Mouse (Mus musculus) embryonic facial prominence, embryonic 15.5 days (tissue): ENCODE results near the gene Hist1h2ap. TPM values are rescaled to one million over a fixed set of nuclear protein-coding genes. Genes with fewer than 3 reads are reported as not detected.
"Not testable (repeated sequence)": the region's sequence is repeated elsewhere in the genome, so short reads cannot be mapped to it uniquely, and the experiment has no call there.

Experiments
- ATAC-seq: fragments of 200-750 bp; cut with Nextera tagmentation; 2 replicates; pipeline ENCODE4 v1.8.0; 2017; ENCODE audit warnings: low read depth, moderate TSS enrichment; ENCODE audit not compliant: insufficient number of reproducible peaks, low FRiP score, low TSS enrichment
- H3K27ac ChIP-seq: fragments of 300-500 bp; sonication (generic); replicated peaks from 2 replicates; pipeline ENCODE4 v1.5.1; 2015; ENCODE audit warnings: mild to moderate bottlenecking, inconsistent platforms
- H3K27me3 ChIP-seq: fragments of 300-500 bp; sonication (generic); 2 replicates; pipeline ENCODE4 v1.6.1; 2015; ENCODE audit warnings: inconsistent platforms
- H3K36me3 ChIP-seq: fragments of 300-500 bp; sonication (generic); 2 replicates; pipeline ENCODE4 v1.6.1; 2015; ENCODE audit warnings: mild to moderate bottlenecking, inconsistent platforms
- H3K4me1 ChIP-seq: fragments of 300-500 bp; sonication (generic); 2 replicates; pipeline ENCODE4 v1.6.1; 2015; ENCODE audit warnings: inconsistent platforms
- H3K4me2 ChIP-seq: fragments of 300-500 bp; sonication (generic); replicated peaks from 2 replicates; pipeline ENCODE4 v1.6.1; 2015; ENCODE audit warnings: mild to moderate bottlenecking, inconsistent platforms
- H3K4me3 ChIP-seq: fragments of 300-500 bp; sonication (generic); replicated peaks from 2 replicates; pipeline ENCODE4 v1.5.1; 2015; ENCODE audit warnings: mild to moderate bottlenecking, inconsistent platforms
- H3K9ac ChIP-seq: fragments of 300-500 bp; sonication (generic); 2 replicates; pipeline ENCODE4 v1.6.1; 2015; ENCODE audit warnings: inconsistent platforms
- H3K9me3 ChIP-seq: fragments of 300-500 bp; sonication (generic); replicated peaks from 2 replicates; pipeline ENCODE4 v1.6.1; 2016; ENCODE audit warnings: inconsistent platforms
- WGBS: fragments of 180-500 bp; shearing (Covaris S2); methylation state at CpG from one replicate; pipeline ENCODE4 v1.1.7; 2015; 5-methylcytosine and 5-hydroxymethylcytosine counted together
- polyA plus RNA-seq: library from polyadenylated mRNA; unstranded; fragments of >200 nt; fragmentation: Nextera tagmentation; extraction: Ambion mirVana; gene quantifications from 2 replicates; pipeline ENCODE4 v1.2.1, GENCODE M21; 2015

Gene Hist1h2ap
- polyA plus RNA-seq, 1 experiment from 2014 or later: 2,761 TPM

DNA sequence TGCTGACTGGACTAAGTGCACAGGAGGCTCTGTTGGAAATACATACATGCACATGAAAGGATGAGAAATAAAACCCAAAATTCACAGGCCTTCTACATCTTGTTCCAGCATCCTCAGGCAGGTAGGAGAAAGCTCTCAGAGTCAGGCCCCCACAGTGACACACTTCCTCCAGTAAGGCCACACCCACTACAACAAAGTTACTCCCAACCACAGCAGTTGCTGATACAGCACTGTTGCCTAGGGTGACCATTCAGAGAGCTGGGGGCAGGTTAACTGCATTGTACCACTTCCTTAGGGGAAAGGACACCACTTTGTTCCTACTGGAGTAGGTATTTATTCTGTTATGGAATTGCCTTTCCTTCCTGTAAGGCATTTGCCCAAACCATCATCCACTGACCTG lies 36.1 kb downstream of the Hist1h2ap start:
- not testable (repeated sequence) for H3K4me3 ChIP-seq, H3K27ac ChIP-seq, H3K9ac ChIP-seq, ATAC-seq, H3K9me3 ChIP-seq, H3K4me2 ChIP-seq, H3K4me1 ChIP-seq, H3K27me3 ChIP-seq, H3K36me3 ChIP-seq

DNA sequence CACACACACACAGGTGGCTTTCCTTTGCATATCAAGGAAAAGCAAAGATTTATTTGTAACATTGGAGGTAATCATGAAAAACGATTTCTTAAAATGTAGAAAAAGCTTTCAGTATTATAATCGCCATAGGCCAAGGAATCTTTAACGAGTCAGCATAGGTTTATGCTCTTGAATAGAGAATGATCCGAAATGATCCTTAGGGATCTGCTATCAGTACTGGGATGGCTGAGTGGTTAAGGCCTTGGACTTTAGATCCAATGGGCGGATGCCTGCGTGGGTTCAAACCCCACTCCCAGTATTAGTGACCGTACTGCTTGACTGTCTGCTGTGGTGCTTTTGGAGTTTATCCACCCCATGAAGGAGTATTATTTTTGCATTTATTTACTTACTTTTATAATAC lies 37.7 kb downstream of the Hist1h2ap start:
- Histone ChIP-seq H3K4me2 (no peak overlapping the region), H3K9me3 (no peaks in the 10 kb centered on the region), H3K27ac (no peak overlapping the region), H3K4me1 (peaks cover 5% of the 10 kb centered on the region; the same call in 1 of the 2 replicates), H3K36me3 (no peaks in the 10 kb centered on the region), H3K27me3 (no peaks in the 10 kb centered on the region), H3K4me3 (no peak overlapping the region), H3K9ac (no peak overlapping the region)
- no peak for ATAC-seq
- 87% methylated on average over 7 of the region's 7 CpGs for WGBS

DNA sequence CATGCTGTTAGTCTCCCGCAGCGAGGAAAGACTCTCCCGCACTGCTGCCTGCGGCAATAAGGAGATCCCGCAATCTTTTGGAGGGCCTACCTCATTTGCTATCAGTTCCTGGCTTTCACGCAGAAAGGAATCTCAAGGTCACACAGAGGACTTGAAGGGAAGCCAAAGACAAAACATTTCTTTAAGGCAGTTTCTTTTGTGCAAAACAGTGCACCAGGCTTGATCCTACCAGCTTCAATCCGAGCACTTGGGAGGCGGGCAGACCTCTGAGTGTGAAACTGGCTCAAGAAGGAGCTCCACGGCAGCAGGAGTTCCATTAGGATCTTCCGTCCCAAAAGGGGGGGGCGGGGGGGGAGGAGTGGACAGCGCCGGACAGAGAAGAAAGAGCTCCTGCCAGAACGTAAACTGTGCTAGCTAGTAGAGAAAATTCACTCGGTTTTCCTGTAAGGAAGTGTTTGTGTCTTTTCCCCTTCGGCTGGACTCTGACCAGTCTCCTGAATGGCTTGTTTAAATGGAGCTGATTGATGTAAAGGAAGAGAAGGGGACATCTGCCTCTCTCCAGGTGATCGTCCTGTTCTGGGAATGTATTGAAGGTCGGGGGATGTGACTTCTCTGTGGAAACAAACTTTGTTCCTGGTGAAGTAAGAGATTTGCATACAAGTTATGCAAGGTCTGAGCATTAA lies 42.6 kb downstream of the Hist1h2ap start:
- Histone ChIP-seq H3K4me3 (peak overlapping the region; percentile 13; the same call in 1 of the 2 replicates), H3K4me1 (peaks cover 19% of the 10 kb centered on the region), H3K27me3 (no peaks in the 10 kb centered on the region), H3K9me3 (no peaks in the 10 kb centered on the region), H3K9ac (no peak overlapping the region), H3K4me2 (peak overlapping the region; percentile 41), H3K36me3 (no peaks in the 10 kb centered on the region), H3K27ac (no peak overlapping the region)
- 17% methylated on average over 18 of the region's 18 CpGs for WGBS
- ATAC-seq: no peak

DNA sequence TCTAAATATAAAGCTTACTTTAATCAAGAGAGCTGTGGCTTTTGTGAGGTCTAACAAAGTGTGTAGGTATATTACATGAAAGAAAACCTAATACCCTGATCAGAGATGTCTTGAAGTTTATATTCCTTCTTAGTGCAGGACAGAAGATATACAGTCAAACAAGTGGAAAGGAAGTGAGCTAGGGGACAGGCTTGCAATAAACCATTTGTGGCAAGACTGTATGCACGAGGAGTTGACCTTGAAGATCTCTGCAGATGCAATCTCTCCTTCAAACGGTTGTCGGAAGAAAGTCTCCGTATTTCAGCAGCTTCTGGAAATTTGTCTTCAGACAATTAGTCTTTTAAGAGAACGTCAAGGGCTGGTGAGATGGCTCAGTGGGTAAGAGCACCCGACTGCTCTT lies 43.4 kb downstream of the Hist1h2ap start:
- H3K27ac ChIP-seq: no peak overlapping the region
- no peaks in the 10 kb centered on the region for H3K9me3 ChIP-seq
- no peak overlapping the region for H3K4me3 ChIP-seq
- no peak overlapping the region for H3K9ac ChIP-seq
- no peak overlapping the region for H3K4me2 ChIP-seq
- no peaks in the 10 kb centered on the region for H3K36me3 ChIP-seq
- no peak for ATAC-seq
- peaks cover 20% of the 10 kb centered on the region for H3K4me1 ChIP-seq
- no peaks in the 10 kb centered on the region for H3K27me3 ChIP-seq
- WGBS: 59% methylated on average over 6 of the region's 6 CpGs

DNA sequence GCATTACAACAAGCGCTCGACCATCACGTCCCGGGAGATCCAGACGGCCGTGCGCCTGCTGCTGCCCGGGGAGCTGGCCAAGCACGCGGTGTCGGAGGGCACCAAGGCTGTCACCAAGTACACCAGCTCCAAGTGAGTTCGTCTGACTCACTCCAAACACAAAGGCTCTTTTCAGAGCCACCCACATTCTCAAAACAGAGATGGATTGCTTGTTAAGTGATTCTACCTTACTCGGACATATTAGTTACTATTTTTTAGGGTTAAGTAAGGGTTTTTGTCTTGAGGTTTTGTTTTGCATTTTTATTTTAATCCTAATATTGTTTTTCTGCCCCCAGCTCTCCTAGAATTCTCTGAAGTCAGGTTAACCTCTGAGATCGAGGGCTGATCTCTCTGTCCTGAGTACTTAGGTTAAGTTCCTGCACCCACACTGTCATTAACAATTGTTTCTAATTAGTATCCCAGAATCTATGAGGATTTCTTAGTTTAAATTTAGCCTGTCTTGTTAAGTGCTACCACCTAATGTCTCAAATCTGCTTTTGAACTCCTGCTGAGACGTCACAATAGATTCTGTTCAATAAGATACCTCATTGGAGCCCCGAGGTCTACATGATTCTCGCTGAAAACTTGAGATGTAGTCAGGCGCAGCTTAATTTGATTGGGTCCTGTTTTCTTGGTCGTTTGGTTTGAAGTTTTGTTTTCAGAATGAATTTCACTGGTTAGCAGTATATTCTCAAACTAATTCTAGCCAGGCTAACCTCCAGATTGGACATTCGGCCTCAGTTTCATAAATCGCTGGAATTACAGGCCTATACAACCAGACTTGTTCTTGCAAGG lies 45.3 kb downstream of the Hist1h2ap start:
- peak; percentile 2; the same call in 1 of the 2 replicates for ATAC-seq
- H3K36me3 ChIP-seq: no peaks in the 10 kb centered on the region
- H3K9me3 ChIP-seq: no peaks in the 10 kb centered on the region
- H3K27ac ChIP-seq: peak overlapping the region; percentile 74
- peak overlapping the region; percentile 53 for H3K4me2 ChIP-seq
- no peak overlapping the region for H3K9ac ChIP-seq
- H3K4me1 ChIP-seq: peaks cover 30% of the 10 kb centered on the region
- 13% methylated on average over 16 of the region's 21 CpGs for WGBS
- peak overlapping the region; percentile 42; the same call in 1 of the 2 replicates for H3K4me3 ChIP-seq
- no peaks in the 10 kb centered on the region for H3K27me3 ChIP-seq

DNA sequence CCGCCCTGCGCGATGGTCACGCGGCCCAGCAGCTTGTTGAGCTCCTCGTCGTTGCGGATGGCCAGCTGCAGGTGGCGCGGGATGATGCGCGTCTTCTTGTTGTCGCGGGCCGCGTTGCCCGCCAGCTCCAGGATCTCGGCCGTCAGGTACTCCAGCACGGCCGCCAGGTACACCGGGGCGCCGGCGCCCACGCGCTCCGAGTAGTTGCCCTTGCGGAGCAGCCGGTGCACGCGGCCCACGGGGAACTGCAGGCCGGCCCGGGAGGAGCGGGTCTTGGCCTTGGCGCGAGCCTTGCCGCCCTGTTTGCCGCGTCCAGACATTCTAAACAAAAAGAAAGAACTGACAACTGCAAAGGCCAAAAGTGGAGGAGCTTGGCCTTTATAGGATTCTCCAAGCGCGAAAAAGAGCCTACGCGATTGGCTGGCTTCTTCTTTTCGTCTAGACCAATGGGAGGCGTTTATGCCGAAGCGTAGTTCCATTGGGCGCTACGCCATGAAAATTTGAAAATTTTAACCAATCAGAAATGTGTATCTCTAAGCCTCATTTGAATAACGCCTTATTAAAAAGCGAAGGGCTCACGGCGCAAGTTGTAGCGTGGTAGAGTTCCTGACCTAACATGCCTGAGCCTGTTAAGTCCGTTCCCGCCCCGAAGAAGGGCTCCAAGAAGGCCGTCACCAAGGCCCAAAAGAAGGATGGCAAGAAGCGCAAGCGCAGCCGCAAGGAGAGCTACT lies 46.2 kb downstream of the Hist1h2ap start, which contains the start of the genes Hist1h2an and Hist1h2bp:
Hist1h2an (minus strand) TSS at position 320 of the 731 bp plus-strand sequence.
Hist1h2bp (plus strand) TSS at position 563 of the 731 bp plus-strand sequence.
- H3K27me3 ChIP-seq, H3K9me3 ChIP-seq, H3K36me3 ChIP-seq: not testable (repeated sequence)
- peak within 1 kb of the TSS; percentile 53 for H3K4me2 ChIP-seq
- H3K27ac ChIP-seq: peak within 1 kb of the TSS; percentile 82
- peak within 1 kb of the TSS; percentile 42 for H3K4me3 ChIP-seq
- ATAC-seq: peak; percentile 94
- WGBS: under 1% methylated on average over 39 of the region's 63 CpGs
- H3K9ac ChIP-seq: peak within 1 kb of the TSS; percentile 31; the same call in 1 of the 2 replicates
- peaks cover 37% of the 10 kb centered on the region for H3K4me1 ChIP-seq

DNA sequence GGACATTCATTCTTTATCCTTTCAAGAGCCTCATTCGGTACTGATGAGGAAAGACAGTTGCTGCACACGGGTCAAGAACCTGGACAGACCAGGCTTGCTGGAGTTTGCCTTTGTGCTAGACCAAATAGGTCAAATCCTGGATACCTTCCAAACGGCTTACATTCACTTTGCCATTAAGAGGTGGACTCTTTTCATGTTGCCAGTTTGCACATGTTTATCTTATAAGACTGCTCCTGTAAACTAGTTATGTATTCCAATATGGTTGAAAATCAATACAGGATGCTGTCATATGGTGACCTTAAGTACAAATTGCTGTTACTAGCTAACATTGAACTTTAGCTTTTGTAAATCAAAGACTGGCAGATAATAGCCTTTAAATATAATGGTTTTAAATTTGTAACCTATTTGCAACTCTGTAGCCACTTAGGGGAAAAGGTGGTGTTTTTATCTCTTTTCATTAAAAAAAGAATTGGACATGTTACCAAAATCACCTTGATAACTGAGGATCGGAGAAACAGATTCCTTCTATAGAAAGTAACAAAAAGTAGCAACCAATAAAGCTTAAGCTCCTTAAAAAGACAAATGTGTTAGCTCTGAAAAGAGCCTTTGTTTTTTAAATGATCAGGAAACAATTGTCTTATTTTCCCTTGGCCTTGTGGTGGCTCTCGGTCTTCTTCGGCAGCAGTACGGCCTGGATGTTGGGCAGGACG lies 47.0 kb downstream of the Hist1h2ap start:
- Histone ChIP-seq H3K4me1 (peaks cover 38% of the 10 kb centered on the region), H3K4me3 (peak overlapping the region; percentile 42), H3K27me3 (no peaks in the 10 kb centered on the region), H3K4me2 (peak overlapping the region; percentile 53), H3K27ac (peak overlapping the region; percentile 82), H3K36me3 (no peaks in the 10 kb centered on the region), H3K9ac (peak overlapping the region; percentile 31; the same call in 1 of the 2 replicates), H3K9me3 (no peaks in the 10 kb centered on the region)
- 2% methylated on average over 8 of the region's 8 CpGs for WGBS
- ATAC-seq: no peak

DNA sequence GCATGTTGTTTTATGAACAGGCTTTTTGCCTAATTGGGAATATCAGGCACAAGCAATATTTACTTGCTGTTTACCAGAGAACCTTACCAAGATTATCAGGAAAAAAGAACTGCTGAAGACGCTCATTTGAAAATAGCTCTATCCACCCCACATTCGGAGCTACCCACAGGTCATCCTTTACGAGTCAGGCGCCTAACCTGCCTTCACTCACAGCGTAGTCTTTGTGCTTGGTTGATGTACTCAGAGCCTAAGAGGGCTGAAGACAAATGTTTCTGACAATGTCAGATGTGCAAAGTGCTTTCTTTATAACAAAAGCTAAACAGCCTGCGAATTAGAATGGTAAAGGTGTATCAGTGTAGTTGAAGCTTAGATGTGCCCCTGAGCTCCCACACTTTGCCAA lies 49.0 kb downstream of the Hist1h2ap start:
- peak overlapping the region; percentile 86 for H3K27ac ChIP-seq
- no peaks in the 10 kb centered on the region for H3K36me3 ChIP-seq
- H3K9ac ChIP-seq: no peak overlapping the region; the same call in 1 of the 2 replicates
- H3K4me1 ChIP-seq: peaks cover 46% of the 10 kb centered on the region
- no peak for ATAC-seq
- H3K4me3 ChIP-seq: peak overlapping the region; percentile 44
- WGBS: 33% methylated on average over 6 of the region's 6 CpGs
- no peaks in the 10 kb centered on the region for H3K27me3 ChIP-seq
- H3K4me2 ChIP-seq: peak overlapping the region; percentile 65
- H3K9me3 ChIP-seq: no peaks in the 10 kb centered on the region

DNA sequence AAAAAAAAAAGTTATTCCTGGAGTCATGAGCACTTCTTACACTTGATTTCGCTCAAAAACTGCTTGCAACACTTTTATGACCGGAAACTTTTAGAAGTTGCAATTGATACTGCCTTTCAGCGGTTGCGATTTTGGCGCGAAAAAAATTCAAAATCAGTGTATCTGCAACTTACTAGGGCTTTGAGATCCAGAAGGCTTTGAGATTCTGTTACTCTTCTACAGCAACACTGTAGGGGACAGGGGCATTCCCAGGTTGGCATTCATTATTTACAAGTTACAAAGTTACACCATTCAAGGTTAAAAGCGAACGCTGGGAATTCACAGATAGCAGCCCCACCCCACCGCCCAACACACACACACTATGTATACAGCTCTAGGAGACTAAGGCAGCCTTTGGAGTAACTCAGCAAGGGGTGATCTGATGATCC lies 49.6 kb downstream of the Hist1h2ap start:
- Histone ChIP-seq H3K4me1 (peaks cover 46% of the 10 kb centered on the region), H3K9ac (no peak overlapping the region), H3K9me3 (no peaks in the 10 kb centered on the region), H3K4me2 (peak overlapping the region; percentile 65), H3K36me3 (no peaks in the 10 kb centered on the region), H3K27ac (peak overlapping the region; percentile 86), H3K4me3 (peak overlapping the region; percentile 44), H3K27me3 (no peaks in the 10 kb centered on the region)
- ATAC-seq: no peak
- 3% methylated on average over 9 of the region's 9 CpGs for WGBS

DNA sequence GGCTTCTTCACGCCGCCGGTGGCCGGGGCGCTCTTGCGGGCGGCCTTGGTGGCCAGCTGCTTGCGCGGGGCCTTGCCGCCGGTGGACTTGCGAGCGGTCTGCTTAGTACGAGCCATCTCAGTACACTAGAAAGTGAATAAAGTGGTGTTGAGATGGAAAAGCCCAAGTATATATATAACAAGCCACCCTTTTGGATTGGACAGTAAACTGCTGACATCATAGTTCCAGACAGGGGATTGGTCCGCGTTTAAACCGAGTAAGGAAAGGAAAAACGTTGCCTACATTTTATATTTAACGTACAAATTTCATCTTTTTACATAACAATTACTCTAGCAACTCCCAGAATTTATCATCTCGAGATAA lies 50.1 kb downstream of the Hist1h2ap start, which contains the start of gene Hist1h3i:
Hist1h3i (minus strand) TSS at position 116 of the 363 bp plus-strand sequence.
- under 1% methylated on average over 15 of the region's 20 CpGs for WGBS

More for the DNA sequence above, 50.1 kb downstream of the Hist1h2ap start, which contains the start of gene Hist1h3i:
- peak within 1 kb of the TSS; percentile 29; the same call in 1 of the 2 replicates for H3K9ac ChIP-seq
- no peaks in the 10 kb centered on the region for H3K9me3 ChIP-seq
- peak within 1 kb of the TSS; percentile 86 for H3K27ac ChIP-seq
- no peaks in the 10 kb centered on the region for H3K36me3 ChIP-seq
- H3K4me3 ChIP-seq: peak within 1 kb of the TSS; percentile 44
- H3K27me3 ChIP-seq: no peaks in the 10 kb centered on the region
- peak within 1 kb of the TSS; percentile 65 for H3K4me2 ChIP-seq
- peaks cover 47% of the 10 kb centered on the region for H3K4me1 ChIP-seq
- peak; percentile 77 for ATAC-seq
